Mouse (Mus musculus) midbrain, postnatal 0 days (tissue): Measurements from ENCODE around the gene Scnn1a. TPM values are rescaled to one million over a fixed set of nuclear protein-coding genes. Genes with fewer than 3 reads are reported as not detected.
A peak's percentile ranks its signal among the peaks of the same experiment; 100 is the strongest.

Experiments used
- ATAC-seq: fragments of 200-750 bp; cut with Nextera tagmentation; 2 replicates; pipeline ENCODE4 v1.8.0; 2017; ENCODE audit warnings: moderate number of reproducible peaks, mild to moderate bottlenecking, moderate TSS enrichment, moderate library complexity; ENCODE audit not compliant: low FRiP score
- DNase-seq: peaks from one replicate; pipeline ENCODE4 v3.0.0-alpha.2; 2015; ENCODE audit warnings: low spot score
- H3K27ac ChIP-seq: fragments of 300-500 bp; sonication (generic); 2 replicates; pipeline ENCODE4 v1.5.1; 2014; ENCODE audit warnings: low read depth, mild to moderate bottlenecking, low read length, mixed read lengths
- H3K27me3 ChIP-seq: fragments of 300-500 bp; sonication (generic); 2 replicates; pipeline ENCODE4 v1.6.1; 2014; ENCODE audit warnings: low read length, control low read depth, mixed read lengths; ENCODE audit not compliant: insufficient read depth
- H3K36me3 ChIP-seq: fragments of 300-500 bp; sonication (generic); 2 replicates; pipeline ENCODE4 v1.6.1; 2014; ENCODE audit warnings: low read length, control low read depth, mixed read lengths; ENCODE audit not compliant: insufficient read depth
- H3K4me1 ChIP-seq: fragments of 300-500 bp; sonication (generic); 2 replicates; pipeline ENCODE4 v1.6.1; 2014; ENCODE audit warnings: mild to moderate bottlenecking, control low read depth, antibody characterized with exemption, low read length, mixed read lengths; ENCODE audit not compliant: insufficient read depth
- H3K4me2 ChIP-seq: fragments of 300-500 bp; sonication (generic); 2 replicates; pipeline ENCODE4 v1.6.1; 2014; ENCODE audit warnings: low read depth, mild to moderate bottlenecking, low read length, mixed read lengths; ENCODE audit not compliant: poor library complexity, severe bottlenecking
- H3K4me3 ChIP-seq: fragments of 300-500 bp; sonication (generic); 2 replicates; pipeline ENCODE4 v1.5.1; 2014; ENCODE audit warnings: low read depth, mild to moderate bottlenecking, low read length, moderate library complexity
- H3K9ac ChIP-seq: fragments of 300-500 bp; sonication (generic); replicated peaks from 2 replicates; pipeline ENCODE4 v1.6.1; 2014; ENCODE audit warnings: mild to moderate bottlenecking, low read length, moderate library complexity, mixed read lengths; ENCODE audit not compliant: poor library complexity, severe bottlenecking
- H3K9me3 ChIP-seq: fragments of 300-500 bp; sonication (generic); 2 replicates; pipeline ENCODE4 v1.6.1; 2016; ENCODE audit warnings: low read length, control low read depth
- CTCF ChIP-seq: IDR thresholded peaks from 2 replicates; pipeline ENCODE4 v1.5.1; 2016; ENCODE audit warnings: antibody characterized with exemption, mild to moderate bottlenecking
- WGBS: fragments of 180-500 bp; shearing (Covaris S2); extraction: QIAGEN DNeasy Blood & Tissue Kit; methylation state at CpG from one replicate; pipeline ENCODE4 v1.1.7; 2014; 5-methylcytosine and 5-hydroxymethylcytosine counted together
- polyA plus RNA-seq: library from polyadenylated mRNA; unstranded; fragments of >200 nt; fragmentation: Nextera tagmentation; extraction: Ambion mirVana; gene quantifications from 2 replicates; pipeline ENCODE4 v1.2.1, GENCODE M21; 2015
- total RNA-seq: library from RNA; depleted of rRNA; stranded (reverse); fragments of >200 nt; gene quantifications from 2 replicates; pipeline ENCODE4 v1.2.3, GENCODE M21; 2014

Scnn1a gene
- total and polyA plus RNA-seq, 2 experiments from 2014 or later, result 1.5 to 1.8 TPM

- ATAC-seq (no peak), DNase-seq (no peak)
- Histone ChIP-seq H3K36me3 (no peaks in the 10 kb centered on the region), H3K27ac (no peak overlapping the region), H3K27me3 (0 out of 2 replicates have a peak, but pooled peaks cover 2% of the 10 kb centered on the region), H3K4me3 (no peak overlapping the region), H3K4me1 (no peaks in the 10 kb centered on the region), H3K4me2 (no peak overlapping the region), H3K9ac (no peak overlapping the region), H3K9me3 (no peaks in the 10 kb centered on the region)
- TF ChIP-seq CTCF, result no peak
- WGBS, result 61% methylated on average over 3 of the region's 3 CpGs
Measured at GRCm38 (mm10) chr6:125342198-125342597, 21.7 kb downstream of the Scnn1a start.

- Histone ChIP-seq H3K27me3 (0 out of 2 replicates have a peak, but pooled peaks cover 2% of the 10 kb centered on the region), H3K9ac (no peak overlapping the region), H3K4me3 (no peak overlapping the region), H3K36me3 (no peaks in the 10 kb centered on the region), H3K27ac (no peak overlapping the region), H3K9me3 (no peaks in the 10 kb centered on the region), H3K4me2 (no peak overlapping the region), H3K4me1 (no peaks in the 10 kb centered on the region)
- WGBS, result 57% methylated on average over 8 of the region's 8 CpGs
- no peak for ATAC-seq
- DNase-seq, result no peak
- TF ChIP-seq CTCF, result no peak
Measured at GRCm38 (mm10) chr6:125344084-125344483, 23.6 kb downstream of the Scnn1a start.

GRCm38 (mm10) chr6:125344866-125345265, 24.4 kb downstream of the Scnn1a start:
- 70% methylated on average over 4 of the region's 4 CpGs for WGBS
- DNase-seq (no peak), ATAC-seq (no peak)
- Histone ChIP-seq H3K4me2 (no peak overlapping the region), H3K36me3 (no peaks in the 10 kb centered on the region), H3K9me3 (no peaks in the 10 kb centered on the region), H3K4me3 (no peak overlapping the region), H3K27ac (no peak overlapping the region), H3K9ac (no peak overlapping the region), H3K27me3 (peaks cover 5% of the 10 kb centered on the region; the same call in 1 of the 2 replicates), H3K4me1 (no peaks in the 10 kb centered on the region)
- no peak for TF ChIP-seq CTCF

- Histone ChIP-seq H3K9me3 (no peaks in the 10 kb centered on the region), H3K4me3 (no peak overlapping the region), H3K4me2 (no peak overlapping the region), H3K27ac (no peak overlapping the region), H3K4me1 (no peaks in the 10 kb centered on the region), H3K9ac (no peak overlapping the region), H3K27me3 (peaks cover 10% of the 10 kb centered on the region; the same call in 1 of the 2 replicates), H3K36me3 (no peaks in the 10 kb centered on the region)
- 78% methylated on average over 1 of the region's 1 CpGs for WGBS
- ATAC-seq (no peak), DNase-seq (no peak)
- TF ChIP-seq CTCF, result no peak
Measured at GRCm38 (mm10) chr6:125345625-125346024, 25.2 kb downstream of the Scnn1a start.

- ATAC-seq (no peak), DNase-seq (no peak)
- WGBS, result 55% methylated on average over 2 of the region's 2 CpGs
- Histone ChIP-seq H3K4me1 (no peaks in the 10 kb centered on the region), H3K27me3 (peaks cover 10% of the 10 kb centered on the region; the same call in 1 of the 2 replicates), H3K9ac (no peak overlapping the region), H3K27ac (no peak overlapping the region), H3K36me3 (no peaks in the 10 kb centered on the region), H3K4me2 (no peak overlapping the region), H3K4me3 (no peak overlapping the region), H3K9me3 (no peaks in the 10 kb centered on the region)
- no peak for TF ChIP-seq CTCF
Measured at GRCm38 (mm10) chr6:125346029-125346428, 25.6 kb downstream of the Scnn1a start.

GRCm38 (mm10) chr6:125348721-125349574, 28.5 kb downstream of the Scnn1a start, which contains the start of gene Tnfrsf1a:
Gene Tnfrsf1a (plus strand): TSS chr6:125349362.
- H3K9ac ChIP-seq, result no peak within 1 kb of the TSS; the same call in 1 of the 2 replicates
- no peaks in the 10 kb centered on the region for H3K4me1 ChIP-seq
- H3K36me3 ChIP-seq, result no peaks in the 10 kb centered on the region
- H3K27me3 ChIP-seq, result peaks cover 8% of the 10 kb centered on the region; the same call in 1 of the 2 replicates
- peak within 1 kb of the TSS; percentile 32; the same call in 1 of the 2 replicates for H3K27ac ChIP-seq
- no peak for ATAC-seq
- no peak for TF ChIP-seq CTCF
- H3K9me3 ChIP-seq, result no peaks in the 10 kb centered on the region
- H3K4me3 ChIP-seq, result peak within 1 kb of the TSS; percentile 29
- peak within 1 kb of the TSS; percentile 46 for H3K4me2 ChIP-seq
- WGBS, result 9% methylated on average over 22 of the region's 22 CpGs
- DNase-seq, result no peak
